Mouse (Mus musculus) heart, embryonic 13.5 days (tissue): ENCODE measurements around the gene Mapk3. TPM values are rescaled to one million over a fixed set of nuclear protein-coding genes. Genes with fewer than 3 reads are reported as not detected.

Source experiments
- ATAC-seq: fragments of 200-750 bp; cut with Nextera tagmentation; 2 replicates; pipeline ENCODE4 v1.8.0; 2017; ENCODE audit warnings: moderate TSS enrichment; ENCODE audit not compliant: insufficient number of reproducible peaks, low FRiP score, low TSS enrichment; ENCODE audit errors: extremely low read depth
- H3K27ac ChIP-seq: fragments of 300-500 bp; sonication (generic); replicated peaks from 2 replicates; pipeline ENCODE4 v1.5.1; 2015; ENCODE audit warnings: moderate library complexity, mild to moderate bottlenecking, inconsistent platforms
- H3K27me3 ChIP-seq: fragments of 300-500 bp; sonication (generic); replicated peaks from 2 replicates; pipeline ENCODE4 v1.6.1; 2015; ENCODE audit warnings: mild to moderate bottlenecking, inconsistent platforms
- H3K36me3 ChIP-seq: fragments of 300-500 bp; sonication (generic); 2 replicates; pipeline ENCODE4 v1.6.1; 2015; ENCODE audit warnings: mild to moderate bottlenecking, inconsistent platforms
- H3K4me1 ChIP-seq: fragments of 300-500 bp; sonication (generic); 2 replicates; pipeline ENCODE4 v1.6.1; 2015; ENCODE audit warnings: inconsistent platforms
- H3K4me2 ChIP-seq: fragments of 300-500 bp; sonication (generic); 2 replicates; pipeline ENCODE4 v1.6.1; 2015; ENCODE audit warnings: inconsistent platforms, mild to moderate bottlenecking, moderate library complexity
- H3K4me3 ChIP-seq: fragments of 300-500 bp; sonication (generic); 2 replicates; pipeline ENCODE4 v1.5.1; 2015; ENCODE audit warnings: moderate library complexity, mild to moderate bottlenecking, inconsistent platforms
- H3K9ac ChIP-seq: fragments of 300-500 bp; sonication (generic); 2 replicates; pipeline ENCODE4 v1.6.1; 2015; ENCODE audit warnings: inconsistent platforms, mild to moderate bottlenecking, moderate library complexity
- H3K9me3 ChIP-seq: fragments of 300-500 bp; sonication (generic); 2 replicates; pipeline ENCODE4 v1.6.1; 2016; ENCODE audit warnings: inconsistent platforms
- WGBS: fragments of 180-500 bp; shearing (Covaris S2); methylation state at CpG from one replicate; pipeline ENCODE4 v1.1.7; 2015; ENCODE audit warnings: mixed read lengths; 5-methylcytosine and 5-hydroxymethylcytosine counted together
- polyA plus RNA-seq: library from polyadenylated mRNA; unstranded; fragments of >200 nt; fragmentation: Nextera tagmentation; extraction: Ambion mirVana; gene quantifications from 2 replicates; pipeline ENCODE4 v1.2.1, GENCODE M21; 2015

The Mapk3 gene
- polyA plus RNA-seq, 1 experiment from 2014 or later = 57.5 TPM

DNA sequence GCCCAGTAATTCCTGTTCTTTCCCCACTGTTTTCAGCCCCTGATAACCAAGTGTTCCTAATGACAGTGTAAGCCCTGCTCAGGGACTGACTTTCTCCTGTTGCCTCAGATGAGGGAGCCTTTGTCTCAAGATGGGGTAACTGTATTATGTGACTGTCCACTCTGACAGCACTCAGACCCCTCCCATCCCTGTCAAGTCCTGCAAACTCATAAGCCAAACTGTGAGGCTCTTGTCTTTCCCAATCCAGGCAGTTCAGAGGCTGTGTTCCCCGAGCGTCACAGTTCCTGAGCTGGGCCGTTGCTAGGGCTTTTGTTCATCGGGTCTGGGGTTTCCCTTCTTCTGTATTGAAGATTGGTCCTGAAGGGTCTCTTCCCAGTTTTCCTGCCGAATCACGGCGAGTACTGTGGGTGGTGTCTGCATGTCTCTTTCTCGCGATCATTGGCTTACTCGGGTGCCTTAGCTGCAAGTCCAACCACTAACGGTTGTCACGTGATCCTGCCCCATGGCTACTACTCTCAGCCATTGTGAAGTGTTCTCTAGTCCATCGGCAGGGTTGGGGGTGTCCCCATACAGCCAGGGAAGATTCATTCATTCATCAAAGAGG, 19.2 kb upstream of the Mapk3 start:
- Histone ChIP-seq H3K4me2 (no peak overlapping the region), H3K9ac (no peak overlapping the region), H3K36me3 (no peaks in the 10 kb centered on the region), H3K27ac (no peak overlapping the region), H3K4me3 (no peak overlapping the region), H3K9me3 (no peaks in the 10 kb centered on the region), H3K27me3 (no peaks in the 10 kb centered on the region), H3K4me1 (no peaks in the 10 kb centered on the region)
- WGBS = 79% methylated on average over 13 of the region's 13 CpGs
- no peak for ATAC-seq

DNA sequence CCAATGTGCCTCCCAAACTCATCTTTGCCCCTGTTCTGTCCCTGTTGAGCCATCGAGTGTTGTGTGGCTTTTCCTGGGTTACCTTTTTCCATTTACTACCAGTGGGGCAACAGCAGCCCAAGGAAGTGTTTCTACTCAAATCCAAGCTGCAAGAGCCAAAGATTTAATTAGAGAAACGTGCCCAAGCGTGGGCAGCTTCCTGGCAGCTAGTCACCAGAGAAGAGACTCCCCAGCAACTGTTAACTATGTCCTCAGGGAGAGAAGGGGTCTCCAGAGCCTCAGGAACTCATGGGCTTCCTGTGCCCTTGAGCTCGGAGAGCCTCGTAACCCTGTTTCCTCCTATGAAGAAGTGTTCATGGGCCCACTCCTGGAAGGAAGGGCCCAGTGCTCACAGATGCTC, 18.4 kb upstream of the Mapk3 start:
- no peaks in the 10 kb centered on the region for H3K36me3 ChIP-seq
- no peaks in the 10 kb centered on the region for H3K4me1 ChIP-seq
- WGBS = 61% methylated on average over 5 of the region's 5 CpGs
- no peak overlapping the region for H3K9ac ChIP-seq
- no peak for ATAC-seq
- H3K4me3 ChIP-seq = no peak overlapping the region
- no peaks in the 10 kb centered on the region for H3K27me3 ChIP-seq
- no peak overlapping the region for H3K27ac ChIP-seq
- no peaks in the 10 kb centered on the region for H3K9me3 ChIP-seq
- no peak overlapping the region for H3K4me2 ChIP-seq

DNA sequence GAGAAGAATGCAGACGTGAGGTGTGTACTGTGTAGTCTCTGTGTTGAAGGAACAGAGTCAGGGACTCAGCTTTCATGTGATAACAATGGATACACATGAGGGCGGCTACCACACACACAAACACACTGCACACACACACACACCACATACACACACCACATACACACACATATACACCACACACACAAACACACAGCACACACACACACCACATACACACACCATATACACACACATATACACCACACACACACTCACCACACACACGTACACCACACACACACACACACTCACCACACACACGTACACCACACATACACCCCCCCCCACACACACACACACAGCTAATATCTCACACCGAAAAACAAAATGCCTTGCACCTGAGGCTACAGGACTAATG, 17.9 kb upstream of the Mapk3 start:
- Histone ChIP-seq H3K36me3 (no peaks in the 10 kb centered on the region), H3K4me1 (no peaks in the 10 kb centered on the region), H3K9me3 (no peaks in the 10 kb centered on the region), H3K4me2 (no peak overlapping the region), H3K4me3 (no peak overlapping the region), H3K27me3 (no peaks in the 10 kb centered on the region), H3K27ac (no peak overlapping the region), H3K9ac (no peak overlapping the region)
- 73% methylated on average over 5 of the region's 5 CpGs for WGBS
- no peak for ATAC-seq

DNA sequence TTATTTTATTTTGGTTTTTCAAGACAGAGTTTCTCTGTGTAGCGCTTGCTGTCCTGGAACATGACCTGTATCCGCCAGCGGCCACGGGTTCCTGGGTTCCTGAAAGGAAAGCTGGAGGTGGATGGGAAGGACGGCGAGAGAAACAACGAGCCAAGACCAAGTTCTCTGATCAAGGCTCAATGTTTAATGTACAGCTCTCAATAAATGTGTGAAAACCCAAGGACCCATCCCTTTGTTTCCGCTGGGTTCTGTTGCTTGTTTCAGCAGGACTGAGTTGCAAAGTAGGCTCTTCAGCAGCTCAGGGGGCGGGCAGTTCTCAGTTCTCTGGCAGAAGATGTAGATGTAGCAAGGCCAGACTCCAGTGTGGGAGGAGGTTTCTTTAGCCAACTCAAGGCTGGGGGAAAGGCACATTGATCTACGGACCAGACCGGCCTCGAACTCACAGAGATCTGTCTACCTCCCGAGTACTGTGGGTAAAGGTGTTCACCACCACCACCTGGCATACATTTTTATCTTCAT, 17.4 kb upstream of the Mapk3 start:
- 87% methylated on average over 13 of the region's 13 CpGs for WGBS
- H3K9ac ChIP-seq = no peak overlapping the region
- H3K27me3 ChIP-seq = no peaks in the 10 kb centered on the region
- no peaks in the 10 kb centered on the region for H3K4me1 ChIP-seq
- no peak overlapping the region for H3K4me2 ChIP-seq
- H3K27ac ChIP-seq = no peak overlapping the region
- no peaks in the 10 kb centered on the region for H3K36me3 ChIP-seq
- no peak overlapping the region for H3K4me3 ChIP-seq
- no peak for ATAC-seq
- no peaks in the 10 kb centered on the region for H3K9me3 ChIP-seq

DNA sequence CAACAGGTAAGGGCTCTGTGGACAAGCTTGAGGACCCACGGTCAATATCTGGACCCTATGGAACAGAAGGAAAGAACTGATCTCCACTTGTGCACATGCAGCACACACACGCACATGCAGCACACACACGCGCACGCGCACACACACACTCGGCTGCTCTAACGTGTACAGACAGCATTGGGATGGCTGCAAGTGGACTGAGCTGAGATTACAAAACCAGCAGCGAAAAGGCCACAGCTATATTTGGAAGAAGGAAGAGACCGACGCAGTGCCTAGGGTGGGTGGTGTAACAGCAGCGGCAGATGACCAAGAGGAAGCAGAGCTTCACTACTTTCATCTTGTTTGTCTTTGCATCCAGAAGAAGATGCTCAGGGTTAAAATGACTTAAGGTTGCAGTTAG, 13.3 kb upstream of the Mapk3 start:
- Histone ChIP-seq H3K9ac (no peak overlapping the region), H3K27me3 (no peaks in the 10 kb centered on the region), H3K27ac (no peak overlapping the region), H3K36me3 (no peaks in the 10 kb centered on the region), H3K4me1 (no peaks in the 10 kb centered on the region), H3K9me3 (no peaks in the 10 kb centered on the region), H3K4me2 (no peak overlapping the region), H3K4me3 (no peak overlapping the region)
- WGBS = 68% methylated on average over 12 of the region's 12 CpGs
- no peak for ATAC-seq

DNA sequence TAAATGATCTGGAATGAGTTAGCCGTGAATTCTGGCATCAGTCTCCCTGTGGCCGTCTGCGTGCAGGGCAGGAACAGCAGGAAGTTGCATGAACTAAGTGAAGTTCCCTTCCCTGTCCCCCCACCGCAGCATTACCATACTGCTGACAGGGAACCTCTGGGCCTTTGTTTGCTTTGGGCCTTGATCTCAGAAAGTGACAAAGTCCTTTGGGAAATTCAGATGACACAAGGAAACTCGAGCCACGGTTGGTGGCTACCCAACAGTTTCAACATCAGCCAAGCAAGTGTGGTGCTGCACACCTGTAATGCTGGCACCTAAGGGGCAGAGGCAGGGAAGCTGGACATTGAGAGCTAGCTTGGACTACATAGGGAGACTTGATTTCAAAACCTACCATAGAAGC, 12.6 kb upstream of the Mapk3 start:
- WGBS = 29% methylated on average over 6 of the region's 6 CpGs
- no peaks in the 10 kb centered on the region for H3K4me1 ChIP-seq
- H3K4me3 ChIP-seq = no peak overlapping the region
- no peak overlapping the region for H3K27ac ChIP-seq
- H3K27me3 ChIP-seq = no peaks in the 10 kb centered on the region
- H3K9ac ChIP-seq = no peak overlapping the region
- H3K4me2 ChIP-seq = no peak overlapping the region
- no peaks in the 10 kb centered on the region for H3K9me3 ChIP-seq
- H3K36me3 ChIP-seq = no peaks in the 10 kb centered on the region
- no peak for ATAC-seq

DNA sequence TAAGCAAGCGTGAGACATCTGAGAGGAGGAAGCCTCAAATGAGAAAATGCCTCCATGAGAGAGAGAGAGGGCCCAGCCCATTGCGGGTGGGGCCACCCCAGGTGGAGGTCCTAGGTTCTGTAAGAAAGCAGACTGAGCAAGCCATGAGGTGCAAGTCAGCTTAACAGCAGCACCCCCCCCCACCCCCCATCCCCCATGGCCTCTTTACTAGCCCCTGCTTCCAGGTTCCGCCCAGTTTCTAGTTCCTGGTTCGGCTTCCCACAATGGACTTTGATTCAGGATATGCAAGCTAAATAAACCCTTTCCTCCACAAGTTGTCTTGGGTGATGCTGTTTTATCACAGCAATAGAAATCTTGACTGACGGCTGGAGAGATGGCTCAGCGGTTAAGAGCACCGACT, 10.6 kb upstream of the Mapk3 start:
- no peaks in the 10 kb centered on the region for H3K9me3 ChIP-seq
- 63% methylated on average over 7 of the region's 7 CpGs for WGBS
- H3K4me2 ChIP-seq = no peak overlapping the region
- no peaks in the 10 kb centered on the region for H3K36me3 ChIP-seq
- no peak overlapping the region for H3K4me3 ChIP-seq
- H3K9ac ChIP-seq = no peak overlapping the region
- no peak for ATAC-seq
- no peaks in the 10 kb centered on the region for H3K4me1 ChIP-seq
- no peaks in the 10 kb centered on the region for H3K27me3 ChIP-seq
- no peak overlapping the region for H3K27ac ChIP-seq

DNA sequence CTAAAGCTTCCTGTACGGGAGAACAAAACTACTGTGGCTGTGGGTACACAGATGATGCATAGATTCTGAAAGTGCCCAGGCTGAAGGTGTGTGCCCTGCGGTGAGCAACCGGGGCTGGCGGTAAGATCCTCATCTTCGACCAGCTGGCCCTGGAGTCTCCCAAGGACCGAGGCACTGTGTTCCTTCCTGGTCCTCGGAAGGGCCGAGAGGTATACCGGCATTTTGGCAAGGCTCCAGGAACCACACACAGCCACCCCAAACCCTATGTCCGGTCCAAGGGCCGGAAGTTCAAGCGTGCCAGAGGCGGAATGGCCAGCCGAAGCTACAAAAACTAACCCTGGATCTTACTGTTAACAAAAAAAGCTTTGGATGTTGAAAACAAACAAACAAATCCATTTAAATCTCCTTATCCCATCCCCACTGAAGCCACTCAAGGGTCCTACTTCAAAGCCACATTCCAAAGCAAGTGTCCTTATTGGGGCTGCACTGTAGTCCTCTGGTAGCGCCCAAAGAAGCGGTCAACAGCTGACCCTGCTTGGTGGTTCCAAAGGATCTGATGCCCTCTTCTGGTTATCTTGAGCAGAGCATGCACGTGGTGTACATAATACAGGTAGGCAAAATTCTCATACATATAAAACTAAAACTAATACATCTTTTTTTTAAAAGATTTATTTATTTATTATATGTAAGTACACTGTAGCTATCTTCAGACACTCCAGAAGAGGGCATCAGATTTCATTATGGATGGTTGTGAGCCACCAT, 9.6 kb upstream of the Mapk3 start:
- H3K9ac ChIP-seq = no peak overlapping the region
- ATAC-seq = no peak
- H3K4me3 ChIP-seq = no peak overlapping the region
- WGBS = 91% methylated on average over 17 of the region's 17 CpGs
- no peak overlapping the region for H3K4me2 ChIP-seq
- no peaks in the 10 kb centered on the region for H3K9me3 ChIP-seq
- no peaks in the 10 kb centered on the region for H3K27me3 ChIP-seq
- no peak overlapping the region for H3K27ac ChIP-seq
- H3K4me1 ChIP-seq = peaks cover 4% of the 10 kb centered on the region; the same call in 1 of the 2 replicates
- H3K36me3 ChIP-seq = no peaks in the 10 kb centered on the region

DNA sequence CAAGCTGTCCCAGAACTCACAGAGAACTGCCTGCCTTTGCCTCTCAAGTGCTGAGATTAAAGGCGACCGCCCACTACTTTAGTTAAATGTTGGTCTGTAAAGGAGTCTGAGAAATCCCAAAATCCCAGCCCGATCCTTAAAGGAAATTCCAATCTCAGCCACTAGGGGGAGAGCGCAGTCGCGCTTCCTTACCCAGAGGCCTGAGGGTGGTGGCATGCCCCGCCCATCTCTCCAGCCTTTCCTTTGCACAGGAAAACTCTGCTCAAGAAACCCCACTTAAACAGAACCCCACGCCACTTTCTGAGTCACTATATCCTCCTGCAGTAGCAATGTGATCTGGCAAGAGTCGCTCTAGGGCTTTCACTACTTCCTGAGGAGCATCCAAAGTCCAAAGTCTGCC, 4.5 kb upstream of the Mapk3 start:
- Histone ChIP-seq H3K4me1 (peaks cover 8% of the 10 kb centered on the region), H3K27ac (peak overlapping the region; percentile 31; the same call in 1 of the 2 replicates), H3K4me3 (no peak overlapping the region), H3K9me3 (no peaks in the 10 kb centered on the region), H3K4me2 (peak overlapping the region; percentile 32), H3K9ac (peak overlapping the region; percentile 66), H3K36me3 (no peaks in the 10 kb centered on the region), H3K27me3 (no peaks in the 10 kb centered on the region)
- peak; percentile 45; the same call in 1 of the 2 replicates for ATAC-seq
- under 1% methylated on average over 9 of the region's 9 CpGs for WGBS

DNA sequence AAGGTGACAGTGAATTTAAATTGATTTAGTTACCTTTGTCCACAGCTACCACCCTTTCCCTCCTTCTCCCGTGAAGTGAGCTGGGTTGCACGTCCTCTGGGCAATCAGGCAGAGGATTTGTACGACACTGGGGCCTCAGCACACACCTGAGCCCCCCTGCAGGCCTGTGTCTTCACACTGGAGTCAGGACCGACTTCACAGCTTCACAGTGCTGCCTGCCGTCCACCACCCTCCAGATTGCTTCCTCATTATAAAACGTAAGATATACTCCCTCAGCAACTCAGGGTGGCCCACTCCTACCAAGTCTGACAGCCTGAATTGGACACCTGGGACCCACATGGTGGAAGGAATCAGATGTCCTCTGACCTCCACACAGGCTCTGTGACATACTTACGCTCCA, 862 bp upstream of the Mapk3 start:
- no peak overlapping the region for H3K27ac ChIP-seq
- H3K36me3 ChIP-seq = peaks cover 18% of the 10 kb centered on the region
- WGBS = 65% methylated on average over 7 of the region's 7 CpGs
- ATAC-seq = no peak
- no peaks in the 10 kb centered on the region for H3K27me3 ChIP-seq
- H3K9ac ChIP-seq = no peak overlapping the region
- no peak overlapping the region for H3K4me3 ChIP-seq
- H3K4me2 ChIP-seq = no peak overlapping the region
- H3K9me3 ChIP-seq = no peaks in the 10 kb centered on the region
- H3K4me1 ChIP-seq = peaks cover 42% of the 10 kb centered on the region

DNA sequence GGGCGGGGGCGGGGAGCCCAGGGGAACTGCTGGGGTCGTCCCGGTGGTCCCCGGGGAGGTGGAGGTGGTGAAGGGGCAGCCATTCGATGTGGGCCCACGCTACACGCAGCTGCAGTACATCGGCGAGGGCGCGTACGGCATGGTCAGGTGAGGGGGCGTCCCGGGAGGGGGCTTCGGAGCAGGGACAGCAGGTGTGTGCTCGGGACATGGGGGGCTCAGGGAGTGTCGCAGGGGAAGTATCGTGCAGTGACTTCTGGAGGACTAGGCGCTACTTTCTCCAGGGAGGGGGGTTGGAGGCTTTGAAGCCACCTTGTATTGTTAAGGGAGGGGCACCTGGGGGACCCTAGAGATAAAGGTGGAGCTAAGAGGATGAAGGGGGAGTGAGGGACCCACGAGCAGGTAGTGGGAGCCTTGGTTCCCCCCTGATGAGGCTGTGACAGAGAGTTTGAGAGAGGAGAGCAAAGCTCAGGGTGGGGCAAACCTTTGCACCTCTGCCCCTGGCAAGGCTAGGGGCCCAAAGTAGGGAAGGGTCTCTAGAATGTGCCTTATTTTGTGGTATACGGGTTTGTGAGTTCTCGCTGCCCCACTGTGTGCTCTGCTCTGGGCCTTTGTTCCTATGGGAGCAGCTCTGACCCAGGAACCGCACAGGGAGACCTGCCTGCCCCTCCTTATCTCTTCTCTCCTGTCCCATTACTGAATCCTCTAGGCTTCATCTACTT, 430 bp downstream of the Mapk3 start:
- peak; percentile 25; the same call in 1 of the 2 replicates for ATAC-seq
- Histone ChIP-seq H3K4me2 (peak overlapping the region; percentile 92), H3K27me3 (no peaks in the 10 kb centered on the region), H3K4me1 (peaks cover 38% of the 10 kb centered on the region), H3K9me3 (no peaks in the 10 kb centered on the region), H3K27ac (peak overlapping the region; percentile 94), H3K36me3 (peaks cover 31% of the 10 kb centered on the region), H3K4me3 (peak overlapping the region; percentile 92), H3K9ac (peak overlapping the region; percentile 98)
- WGBS = under 1% methylated on average over 23 of the region's 24 CpGs
